Mouse (Mus musculus) megakaryocyte, embryonic 14.5 days (primary cell): ENCODE data around the gene Pym1. TPM values are rescaled to one million over a fixed set of nuclear protein-coding genes. Genes with fewer than 3 reads are reported as not detected.

Source experiments
- H3K27me3 ChIP-seq: replicated peaks from 2 replicates; pipeline ENCODE3; 2012; ENCODE audit warnings: inconsistent platforms
- H3K36me3 ChIP-seq: replicated peaks from 2 replicates; pipeline ENCODE3; 2012; ENCODE audit warnings: low read length, inconsistent platforms, mixed read lengths
- H3K4me1 ChIP-seq: 2 replicates; pipeline ENCODE4 v1.6.1; 2012; ENCODE audit warnings: inconsistent platforms
- H3K4me3 ChIP-seq: replicated peaks from 2 replicates; pipeline ENCODE3; 2012; ENCODE audit warnings: moderate library complexity, mild to moderate bottlenecking, inconsistent platforms
- H3K9me3 ChIP-seq: 2 replicates; pipeline ENCODE4 v1.6.1; 2012; ENCODE audit warnings: inconsistent platforms
- FLI1 ChIP-seq: IDR thresholded peaks from 2 replicates; pipeline ENCODE4 v1.6.1; 2012; ENCODE audit warnings: low read length, inconsistent platforms, mixed read lengths
- GATA1 ChIP-seq: IDR thresholded peaks from 3 replicates; pipeline ENCODE4 v1.6.1; 2012; ENCODE audit warnings: mixed read lengths, low read length, inconsistent platforms, borderline replicate concordance
- polyA plus RNA-seq: library from polyadenylated mRNA; stranded (reverse); fragments of >175 nt; gene quantifications from 2 replicates; pipeline ENCODE4 v1.2.3, GENCODE M21; 2012; ENCODE audit warnings: low replicate concordance; ENCODE audit not compliant: insufficient read depth

Gene Pym1
- polyA plus RNA-seq, 1 experiment, result 134 TPM

GRCm38 (mm10) chr10:128728059-128728458 is 19.6 kb upstream of the Pym1 start:
- H3K9me3 ChIP-seq, result peaks cover 4% of the 10 kb centered on the region
- no peak for TF ChIP-seq FLI1
- TF ChIP-seq GATA1, result no peak
- H3K4me3 ChIP-seq, result no peak overlapping the region

GRCm38 (mm10) chr10:128731002-128731433 is 16.7 kb upstream of the Pym1 start:
- H3K27me3 ChIP-seq, result no peaks in the 10 kb centered on the region
- H3K4me1 ChIP-seq, result peaks cover 12% of the 10 kb centered on the region
- H3K36me3 ChIP-seq, result peaks cover 90% of the 10 kb centered on the region
- peak overlapping the region; percentile 72 for H3K4me3 ChIP-seq
- TF ChIP-seq GATA1, result no peak
- TF ChIP-seq FLI1, result no peak
- peaks cover 8% of the 10 kb centered on the region for H3K9me3 ChIP-seq

More at GRCm38 (mm10) chr10:128728059-128728458, 19.6 kb upstream of the Pym1 start:
- Histone ChIP-seq H3K36me3 (peaks cover 83% of the 10 kb centered on the region), H3K4me1 (peaks cover 12% of the 10 kb centered on the region), H3K27me3 (no peaks in the 10 kb centered on the region)

GRCm38 (mm10) chr10:128731992-128732391 is 15.7 kb upstream of the Pym1 start:
- Histone ChIP-seq H3K4me3 (no peak overlapping the region), H3K27me3 (no peaks in the 10 kb centered on the region), H3K4me1 (peaks cover 11% of the 10 kb centered on the region), H3K9me3 (peaks cover 8% of the 10 kb centered on the region), H3K36me3 (peaks cover 91% of the 10 kb centered on the region)
- no peak for TF ChIP-seq FLI1
- no peak for TF ChIP-seq GATA1

GRCm38 (mm10) chr10:128737435-128737834 is 10.3 kb upstream of the Pym1 start:
- peaks cover 8% of the 10 kb centered on the region for H3K9me3 ChIP-seq
- H3K4me1 ChIP-seq, result peaks cover 45% of the 10 kb centered on the region
- peaks cover 49% of the 10 kb centered on the region for H3K36me3 ChIP-seq
- H3K27me3 ChIP-seq, result no peaks in the 10 kb centered on the region
- no peak for TF ChIP-seq GATA1
- no peak overlapping the region for H3K4me3 ChIP-seq

GRCm38 (mm10) chr10:128740296-128740695 is 7.4 kb upstream of the Pym1 start:
- peaks cover 70% of the 10 kb centered on the region for H3K4me1 ChIP-seq
- H3K4me3 ChIP-seq, result peak overlapping the region; percentile 88
- H3K36me3 ChIP-seq, result peaks cover 25% of the 10 kb centered on the region
- H3K27me3 ChIP-seq, result no peaks in the 10 kb centered on the region
- no peak for TF ChIP-seq GATA1
- TF ChIP-seq FLI1, result no peak
- no peaks in the 10 kb centered on the region for H3K9me3 ChIP-seq

DNA sequence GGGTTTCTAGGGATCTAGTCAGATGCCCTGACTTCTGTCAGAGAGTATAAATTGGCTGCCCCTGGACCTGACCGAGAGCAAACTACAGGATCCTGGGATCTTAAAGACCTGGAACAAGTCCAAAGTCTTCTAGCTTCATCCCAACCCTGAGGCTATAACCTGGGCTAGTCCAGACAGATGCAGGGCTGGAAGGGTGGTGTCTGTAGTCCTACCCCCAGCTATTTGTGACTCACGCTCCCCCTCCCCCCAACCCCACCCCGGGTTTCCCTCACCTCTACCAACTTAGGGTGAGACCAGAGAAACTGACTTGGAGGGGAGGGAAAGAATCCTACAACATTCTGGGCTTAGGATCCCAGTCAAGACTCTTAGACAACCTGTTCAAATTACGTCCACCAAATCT is 5.1 kb upstream of the Pym1 start:
- Histone ChIP-seq H3K9me3 (no peaks in the 10 kb centered on the region), H3K4me3 (peak overlapping the region; percentile 97), H3K36me3 (peaks cover 6% of the 10 kb centered on the region), H3K27me3 (no peaks in the 10 kb centered on the region), H3K4me1 (peaks cover 83% of the 10 kb centered on the region)
- TF ChIP-seq GATA1, result no peak
- no peak for TF ChIP-seq FLI1

DNA sequence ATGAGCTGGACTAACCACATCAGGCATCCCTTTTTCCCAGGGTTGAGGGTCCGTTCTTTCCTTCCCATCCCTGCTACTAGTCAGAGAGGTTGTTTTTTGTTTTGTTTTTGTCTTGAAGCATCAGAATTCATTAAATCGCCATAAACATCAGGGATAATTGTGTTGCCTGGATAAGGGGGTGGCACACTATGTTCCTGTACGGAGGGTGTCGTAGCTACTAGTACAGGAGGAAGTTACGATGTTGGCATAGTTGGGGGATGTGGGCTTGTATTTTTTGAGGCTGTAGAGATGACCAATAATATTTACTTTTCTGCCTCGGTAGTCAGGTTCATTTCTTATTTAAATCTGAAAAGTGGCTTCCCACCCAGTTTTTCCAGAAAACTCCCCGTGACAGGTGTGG is 4.5 kb upstream of the Pym1 start:
- no peaks in the 10 kb centered on the region for H3K9me3 ChIP-seq
- peak overlapping the region; percentile 97 for H3K4me3 ChIP-seq
- peaks cover 82% of the 10 kb centered on the region for H3K4me1 ChIP-seq
- H3K27me3 ChIP-seq, result no peaks in the 10 kb centered on the region
- TF ChIP-seq GATA1 (no peak), FLI1 (no peak)
- peaks cover 5% of the 10 kb centered on the region for H3K36me3 ChIP-seq

- no peaks in the 10 kb centered on the region for H3K9me3 ChIP-seq
- no peaks in the 10 kb centered on the region for H3K27me3 ChIP-seq
- H3K4me1 ChIP-seq, result peaks cover 80% of the 10 kb centered on the region
- TF ChIP-seq GATA1 (no peak), FLI1 (no peak)
- H3K36me3 ChIP-seq, result peaks cover under 1% of the 10 kb centered on the region
- H3K4me3 ChIP-seq, result peak overlapping the region; percentile 97
Observed at GRCm38 (mm10) chr10:128743791-128744191, 3.9 kb upstream of the Pym1 start.

- no peaks in the 10 kb centered on the region for H3K36me3 ChIP-seq
- no peaks in the 10 kb centered on the region for H3K9me3 ChIP-seq
- peaks cover 83% of the 10 kb centered on the region for H3K4me1 ChIP-seq
- no peak for TF ChIP-seq FLI1
- TF ChIP-seq GATA1, result no peak
- peak overlapping the region; percentile 97 for H3K4me3 ChIP-seq
- H3K27me3 ChIP-seq, result no peaks in the 10 kb centered on the region
Observed at GRCm38 (mm10) chr10:128744211-128744610, 3.5 kb upstream of the Pym1 start.

DNA sequence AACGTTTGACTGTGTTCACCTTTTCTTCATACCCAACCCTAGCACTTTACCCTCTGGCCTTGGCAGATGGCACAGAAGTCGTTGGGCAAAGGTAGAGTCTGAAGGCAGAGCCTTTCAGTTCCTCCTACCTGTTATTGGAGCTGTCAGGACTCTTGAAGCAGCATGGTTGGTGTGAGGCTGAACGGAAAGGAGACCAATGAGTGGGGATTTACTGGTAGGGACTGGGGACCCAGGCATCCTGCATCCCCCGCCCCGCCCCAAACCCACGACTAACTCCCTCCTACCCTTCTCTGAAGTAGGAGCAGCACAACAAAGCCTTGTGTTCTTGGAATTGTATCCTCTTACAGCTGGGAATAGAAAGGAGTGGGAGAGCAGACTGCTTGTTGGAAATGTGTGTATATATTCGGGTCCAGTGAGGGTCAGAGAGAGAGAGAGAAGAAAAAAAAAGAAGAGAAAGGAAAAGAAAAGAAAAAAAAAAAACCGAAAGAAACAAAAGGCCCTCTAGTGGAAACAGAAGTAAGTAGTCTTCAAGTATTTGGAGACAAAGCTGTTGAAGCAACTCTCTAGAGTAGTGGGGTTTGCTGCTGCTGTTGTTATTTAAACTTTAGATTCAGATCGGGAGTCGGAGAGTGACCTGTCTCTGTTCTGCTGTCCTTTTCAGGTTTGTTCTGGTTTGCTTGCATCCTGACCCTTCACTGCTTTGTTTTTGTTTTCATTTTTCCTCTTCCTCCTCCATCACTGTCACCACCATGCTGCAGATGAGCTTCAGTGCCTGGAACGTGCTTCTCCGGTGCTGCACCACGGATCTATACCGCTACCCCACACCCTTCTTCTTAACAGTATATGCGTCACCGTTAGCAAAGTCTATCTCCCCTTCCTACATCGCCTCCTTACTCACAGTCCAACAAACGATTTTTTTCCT is 2.7 kb upstream of the Pym1 start, which contains the start of gene Dgka:
TSS of gene Dgka (minus strand) at position 176 of the 922 bp plus-strand sequence.
- peaks cover 1% of the 10 kb centered on the region for H3K36me3 ChIP-seq
- H3K4me3 ChIP-seq, result peak within 1 kb of the TSS; percentile 97
- peaks cover 83% of the 10 kb centered on the region for H3K4me1 ChIP-seq
- no peaks in the 10 kb centered on the region for H3K9me3 ChIP-seq
- H3K27me3 ChIP-seq, result no peaks in the 10 kb centered on the region
- TF ChIP-seq FLI1 (no peak), GATA1 (no peak)

- no peak for TF ChIP-seq FLI1
- TF ChIP-seq GATA1, result no peak
- Histone ChIP-seq H3K27me3 (no peaks in the 10 kb centered on the region), H3K4me3 (no peak overlapping the region), H3K9me3 (no peaks in the 10 kb centered on the region), H3K4me1 (peaks cover 85% of the 10 kb centered on the region), H3K36me3 (peaks cover 9% of the 10 kb centered on the region)
Observed at GRCm38 (mm10) chr10:128745946-128746613, 1.6 kb upstream of the Pym1 start.
